Mouse (Mus musculus) ES-Bruce4 (cell line): ENCODE measurements around the gene Fhit.

ENCODE experiments used
- CTCF ChIP-seq: IDR thresholded peaks from one replicate; pipeline ENCODE4 v1.8.1; 2011; ENCODE audit warnings: low read depth, low read length
- EP300 ChIP-seq: IDR thresholded peaks from 2 replicates; pipeline ENCODE4 v1.6.1; 2011; ENCODE audit warnings: low read depth, low read length; ENCODE audit not compliant: insufficient read depth
- POLR2A ChIP-seq: IDR thresholded peaks from one replicate; pipeline ENCODE4 v1.8.1; 2011; ENCODE audit warnings: low read length; ENCODE audit not compliant: insufficient read depth

DNA sequence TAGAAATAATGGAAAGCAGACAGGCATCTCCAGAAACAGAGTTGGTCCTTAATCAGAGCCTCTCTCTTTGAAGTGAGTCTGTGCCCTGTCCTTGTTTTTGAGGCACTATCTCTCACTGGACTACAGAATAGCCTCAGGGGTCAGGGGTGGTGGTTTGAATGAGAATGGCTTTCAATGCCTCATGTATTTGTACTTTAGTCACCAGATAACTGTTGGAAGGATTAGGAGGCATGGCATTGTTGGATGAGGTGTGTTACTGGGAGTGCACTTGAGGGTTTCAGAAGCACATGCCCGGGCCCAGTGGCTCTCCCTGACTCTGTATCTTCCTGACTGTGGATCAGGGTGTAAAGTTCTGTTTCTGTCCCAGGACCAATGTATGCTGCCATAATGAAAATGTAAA lies 1463.2 kb downstream of the Fhit start:
- TF ChIP-seq POLR2A, result no peak
- TF ChIP-seq CTCF, result no peak
- no peak for TF ChIP-seq EP300
